Mouse (Mus musculus) liver, postnatal 0 days (tissue): ENCODE data around the gene 1700012P22Rik.

ENCODE experiments used
- CTCF ChIP-seq: sonication (generic); IDR thresholded peaks from 2 replicates; pipeline ENCODE4 v1.5.1; 2016; ENCODE audit warnings: antibody characterized with exemption, low read depth
- EP300 ChIP-seq: IDR thresholded peaks from 2 replicates; pipeline ENCODE4 v1.6.1; 2016; ENCODE audit warnings: antibody characterized with exemption, low read depth, mild to moderate bottlenecking

- TF ChIP-seq CTCF (no peak), EP300 (no peak)
Observed at GRCm38 (mm10) chr4:144408290-144408689, 30.3 kb downstream of the 1700012P22Rik start, which contains the start of gene Pramef12.
